Mouse (Mus musculus) thymus, postnatal 10 days (tissue): ENCODE measurements around the gene Cdh13.
A peak's percentile ranks its signal among the peaks of the same experiment; 100 is the strongest.

Source experiments
- DNase-seq, 2 experiments: peaks; one replicate each; pipeline ENCODE4 v3.0.0; 2021; ENCODE audit warnings: low spot score in 2 of 2

Gene Cdh13

DNA sequence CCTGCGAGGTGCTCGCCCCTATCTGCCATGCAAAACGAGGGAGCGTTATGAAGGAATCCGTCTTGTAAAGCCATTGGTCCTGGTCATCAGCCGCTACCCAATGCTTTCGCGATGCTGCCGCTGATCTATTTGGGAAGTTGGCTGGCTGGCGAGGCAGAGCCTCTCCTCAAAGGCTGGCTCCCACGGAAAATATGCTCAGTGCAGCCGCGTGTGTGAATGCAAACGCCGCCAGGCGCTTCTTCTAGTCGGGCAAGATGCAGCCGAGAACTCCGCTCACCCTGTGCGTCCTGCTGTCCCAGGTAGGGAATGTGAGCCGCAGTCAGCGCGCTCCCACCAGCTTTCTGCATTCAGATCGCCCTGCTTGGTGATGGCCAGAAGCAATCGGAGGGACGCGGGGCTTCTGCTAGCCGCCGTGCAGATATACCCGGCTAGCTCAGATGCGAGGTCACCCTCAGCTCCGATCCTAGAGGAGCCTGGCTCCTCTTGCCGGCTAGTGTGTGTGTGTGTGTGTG, at the start of gene Cdh13:
TSS of gene Cdh13 (plus strand) at position 134 of the 512 bp plus-strand sequence.
- DNase-seq, result no peak

DNA sequence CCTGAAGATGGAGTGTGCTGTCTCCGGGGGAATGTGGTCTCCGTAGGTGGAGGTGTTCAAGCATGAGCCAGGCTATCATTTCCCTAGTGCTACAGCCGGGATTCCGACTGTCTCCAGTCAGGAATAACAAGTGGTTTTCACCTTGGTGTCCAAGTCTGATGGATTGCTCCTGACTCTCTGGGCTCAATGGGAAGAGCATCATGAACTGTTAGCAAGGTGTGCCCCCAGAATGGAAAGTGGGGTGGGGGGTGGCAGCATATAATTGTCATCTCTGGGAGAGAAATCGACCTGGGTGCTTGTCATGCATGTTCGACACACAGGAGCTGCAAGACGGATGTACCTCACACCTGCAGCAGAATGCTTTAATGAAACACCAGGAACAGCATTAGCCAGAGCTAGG, 47.9 kb upstream of the Cdh13 start:
- no peak for DNase-seq

- no peak for DNase-seq
Measured at GRCm38 (mm10) chr8:118237150-118237620, 46.3 kb upstream of the Cdh13 start.

GRCm38 (mm10) chr8:118238156-118238555, 45.4 kb upstream of the Cdh13 start:
- DNase-seq, result no peak

DNA sequence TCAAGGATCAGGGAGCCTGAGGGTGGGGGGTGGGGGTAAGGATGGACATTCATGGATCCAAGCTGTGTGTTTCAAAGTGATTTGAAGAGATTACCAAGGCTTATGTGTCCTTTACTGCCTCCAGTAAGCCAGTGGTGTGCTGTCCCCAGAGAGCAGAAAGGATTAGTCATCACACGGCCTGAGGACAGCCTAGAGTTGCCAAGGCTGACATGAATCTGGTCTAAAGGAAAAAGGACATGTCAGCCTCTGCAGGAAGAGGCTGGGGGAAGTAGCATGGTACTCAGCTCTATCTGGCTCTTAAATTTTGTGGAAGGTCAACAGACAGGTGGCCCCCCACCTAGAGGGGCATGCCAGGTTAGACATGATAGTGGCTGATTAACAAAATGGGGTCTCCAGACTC, 44.3 kb upstream of the Cdh13 start:
- DNase-seq, result no peak

- no peak for DNase-seq
Measured at GRCm38 (mm10) chr8:118249319-118249718, 34.2 kb upstream of the Cdh13 start.

DNA sequence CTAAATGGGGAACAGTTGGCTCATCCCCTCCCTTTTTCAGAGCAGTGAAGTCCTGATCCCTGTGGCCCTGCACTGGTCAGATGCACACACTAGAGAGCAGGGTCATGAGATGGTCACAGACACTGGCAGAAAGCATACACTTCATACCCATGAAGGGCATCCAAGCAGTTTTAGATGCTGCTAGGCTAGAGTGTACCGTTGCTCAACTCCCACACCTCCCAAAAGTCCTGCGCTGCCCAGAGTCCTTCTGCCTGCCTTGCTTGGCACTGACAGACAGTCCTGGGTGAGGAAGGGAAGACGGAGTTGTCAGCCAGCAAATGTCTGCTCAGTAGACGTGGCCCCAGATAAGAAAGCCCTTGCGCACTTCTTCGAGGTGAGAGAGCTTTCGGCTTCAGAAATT, 33.6 kb upstream of the Cdh13 start:
- no peak for DNase-seq

DNA sequence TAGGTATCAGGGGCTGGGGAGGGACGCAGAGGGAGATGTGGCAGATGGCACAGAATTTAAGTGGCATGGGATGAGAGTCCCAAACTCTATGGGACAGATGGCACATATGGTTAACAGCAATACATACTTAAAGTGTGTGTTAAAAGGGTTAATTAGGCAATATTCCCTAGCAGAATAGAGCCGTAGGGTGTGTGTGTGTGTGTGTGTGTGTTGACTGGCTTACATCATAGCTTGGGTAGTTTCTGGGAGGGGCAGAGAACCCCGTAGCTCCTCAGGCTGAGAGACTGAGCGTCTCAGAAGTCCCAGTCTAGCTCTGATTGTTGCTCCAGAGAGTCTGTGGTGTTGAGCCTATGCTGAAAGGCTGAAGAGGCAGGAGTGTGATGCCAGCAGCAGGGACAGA, 20.4 kb upstream of the Cdh13 start:
- no peak for DNase-seq

GRCm38 (mm10) chr8:118270751-118271402, 12.7 kb upstream of the Cdh13 start:
- DNase-seq, result no peak

DNA sequence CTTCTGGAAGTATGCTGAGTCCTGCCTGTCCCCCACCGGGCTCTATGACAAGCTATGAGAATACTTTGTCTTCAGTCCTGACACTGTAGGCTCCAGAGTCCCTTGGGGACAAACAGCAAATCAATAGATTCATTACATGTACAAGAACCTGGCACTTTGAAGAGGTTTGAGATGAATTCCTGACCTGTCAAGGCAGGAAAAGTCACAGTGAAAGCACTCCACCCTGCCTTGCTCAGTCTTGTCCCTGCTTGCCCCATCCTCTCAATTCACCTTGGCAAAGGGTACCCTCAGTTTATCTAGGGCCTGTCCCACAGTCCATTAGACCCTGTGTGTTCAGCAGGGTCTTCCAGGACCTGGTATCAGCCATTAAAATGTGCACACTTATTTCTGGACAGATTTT, 11.0 kb upstream of the Cdh13 start:
- DNase-seq, result no peak

DNA sequence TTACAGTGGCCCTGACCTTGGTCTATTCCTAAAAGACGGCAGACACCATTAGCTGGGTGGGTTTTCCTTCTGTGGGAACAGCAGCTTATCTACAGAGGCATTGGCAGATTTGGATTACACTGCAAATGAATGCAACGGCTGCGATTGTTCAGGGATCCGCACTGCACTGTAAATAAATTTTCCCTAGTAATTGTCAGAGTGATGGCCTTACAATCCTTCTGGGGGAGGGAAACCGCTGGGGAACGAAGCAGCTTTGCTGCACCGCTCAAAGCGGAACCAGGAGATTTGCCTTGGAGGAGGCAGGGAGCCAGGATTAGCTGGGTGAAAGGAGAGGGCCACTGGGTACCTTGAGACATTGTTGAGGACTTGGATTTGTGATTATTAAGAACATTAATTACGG, 9.3 kb upstream of the Cdh13 start:
- no peak for DNase-seq

DNA sequence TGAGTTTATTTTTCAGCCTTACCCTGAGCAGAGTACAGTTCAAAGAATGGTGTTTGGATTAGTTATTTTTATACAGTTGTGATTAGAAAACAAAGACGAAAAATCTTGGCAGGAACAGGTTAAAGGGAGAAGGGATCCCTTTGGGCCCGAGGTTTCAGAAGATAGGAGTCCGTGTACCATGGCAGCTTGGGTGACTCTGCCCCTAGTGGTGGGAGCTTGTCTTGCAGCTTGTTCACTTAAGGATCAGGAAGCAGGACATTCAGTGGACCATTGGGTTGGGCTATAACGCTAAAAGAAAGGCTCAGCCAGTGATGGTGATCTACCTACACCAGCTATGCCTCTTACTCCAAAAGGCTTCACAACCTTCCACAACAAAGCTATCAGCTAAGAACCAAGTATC, 8.8 kb upstream of the Cdh13 start:
- DNase-seq, result peak in 1 of 2 experiments; percentile 11

- DNase-seq, result no peak
Measured at GRCm38 (mm10) chr8:118284112-118285029, 838 bp downstream of the Cdh13 start.

- no peak for DNase-seq
Measured at GRCm38 (mm10) chr8:118285596-118286281, 2.2 kb downstream of the Cdh13 start.

DNA sequence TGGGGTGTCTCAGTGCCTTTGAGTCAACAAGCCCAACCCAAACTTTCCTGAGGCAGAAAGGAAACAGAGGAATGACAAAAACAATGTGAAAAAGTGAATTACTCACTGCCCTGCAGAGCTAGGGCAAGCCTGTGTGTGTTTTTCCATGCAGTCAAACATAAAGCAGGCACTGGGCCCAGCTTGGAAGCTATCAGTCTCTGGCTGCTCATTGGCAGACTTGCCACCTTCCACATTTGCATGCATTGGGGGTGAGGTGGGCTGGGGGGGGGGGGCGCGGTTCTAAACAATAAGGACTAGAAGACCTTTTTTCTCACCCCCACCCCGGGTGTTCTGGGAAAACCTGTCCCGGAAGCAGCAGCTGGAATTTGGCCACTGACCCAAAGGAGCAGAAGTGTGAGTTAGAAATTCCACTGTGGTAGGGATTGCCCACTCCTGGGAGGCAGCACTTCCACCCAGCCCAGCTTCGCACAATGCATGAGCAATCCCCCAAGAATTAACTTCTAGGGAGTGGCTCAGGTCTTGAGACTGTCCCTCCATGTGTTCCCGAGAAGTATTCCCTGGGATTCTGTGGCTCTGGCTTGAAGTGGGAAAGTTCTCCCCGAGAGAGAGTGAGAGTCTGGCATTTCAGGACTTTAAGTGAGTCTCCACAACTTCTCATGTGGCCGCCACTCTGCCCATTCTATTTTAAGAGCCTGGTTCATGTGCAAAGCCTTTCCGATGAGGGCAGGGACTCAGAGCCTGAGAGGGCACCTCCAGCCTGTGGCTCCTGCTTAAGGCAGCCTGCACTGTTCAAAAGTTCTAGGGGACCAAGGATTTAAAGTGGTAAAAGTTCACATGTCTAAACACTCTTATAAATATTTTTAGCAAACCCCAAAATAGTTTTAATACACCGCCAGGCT, 3.0 kb downstream of the Cdh13 start:
- DNase-seq, result no peak

DNA sequence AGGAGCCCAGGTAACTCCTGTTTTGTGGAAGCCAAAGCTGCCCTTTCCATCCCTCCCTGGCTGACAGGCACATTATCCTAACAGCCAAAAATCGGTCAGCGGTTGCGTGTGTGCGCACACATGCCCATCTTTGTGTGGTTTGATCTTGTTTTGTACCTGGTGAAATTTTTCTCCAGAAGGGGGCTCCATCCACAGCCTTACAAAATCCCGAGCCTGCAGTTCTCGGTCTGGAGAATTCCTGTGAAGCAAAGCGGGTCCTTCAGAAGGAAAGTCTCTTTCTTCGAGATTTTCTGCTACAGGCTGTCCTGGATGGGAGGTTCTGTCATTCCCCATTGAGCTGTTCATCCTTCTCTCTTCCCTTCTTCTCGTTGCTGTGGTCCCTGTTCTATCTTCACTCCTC, 4.0 kb downstream of the Cdh13 start:
- DNase-seq, result no peak

GRCm38 (mm10) chr8:118288259-118288952, 4.9 kb downstream of the Cdh13 start:
- DNase-seq, result no peak

GRCm38 (mm10) chr8:118289091-118289490, 5.6 kb downstream of the Cdh13 start:
- DNase-seq, result no peak

DNA sequence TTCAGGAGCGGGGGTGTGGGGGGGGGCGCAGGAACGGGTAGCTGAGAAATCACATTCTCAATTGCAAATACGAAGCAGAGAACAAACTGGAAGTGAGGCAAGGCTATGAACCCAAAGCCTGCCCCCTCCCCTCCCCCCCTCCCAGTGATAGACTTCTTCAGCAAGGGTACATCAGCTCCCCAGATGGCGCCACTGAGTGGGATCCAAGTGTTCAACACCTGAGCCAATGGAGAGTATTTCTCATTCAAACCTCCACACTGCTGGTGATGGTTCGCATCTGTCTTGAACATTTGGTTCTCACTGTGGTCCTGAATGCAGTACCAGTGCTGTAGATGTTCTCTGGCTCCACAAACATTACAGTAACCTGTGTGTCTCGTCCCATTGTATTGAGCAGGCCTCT, 6.0 kb downstream of the Cdh13 start:
- DNase-seq, result no peak

GRCm38 (mm10) chr8:118290266-118290665, 6.7 kb downstream of the Cdh13 start:
- DNase-seq, result no peak

- DNase-seq, result no peak
Measured at GRCm38 (mm10) chr8:118296477-118296876, 12.9 kb downstream of the Cdh13 start.
